Mouse (Mus musculus): ENCODE measurements around the gene Prkcz.
"Not testable (repeated sequence)": the region's sequence is repeated elsewhere in the genome, so short reads cannot be mapped to it uniquely, and the experiment has no call there.

Gene Prkcz

GRCm38 (mm10) chr4:155283001-155283503, 78.1 kb downstream of the Prkcz start:
- DNase-seq (ENCODE audit: low spot score in 2 of 2): no peak

- no peak for DNase-seq (ENCODE audit: low spot score in 2 of 2)
Measured at GRCm38 (mm10) chr4:155282231-155282630, 78.9 kb downstream of the Prkcz start.

- no peak for DNase-seq (ENCODE audit: low spot score in 2 of 2)
Measured at GRCm38 (mm10) chr4:155281652-155282051, 79.5 kb downstream of the Prkcz start.

GRCm38 (mm10) chr4:155281227-155281626, 79.9 kb downstream of the Prkcz start:
- DNase-seq (ENCODE audit: low spot score in 2 of 2): no peak

- no peak for DNase-seq (ENCODE audit: low spot score in 2 of 2)
Measured at GRCm38 (mm10) chr4:155280768-155281121, 80.4 kb downstream of the Prkcz start.

GRCm38 (mm10) chr4:155279926-155280767, 81.0 kb downstream of the Prkcz start:
- DNase-seq (ENCODE audit: low spot score in 2 of 2): no peak

GRCm38 (mm10) chr4:155279054-155279453, 82.1 kb downstream of the Prkcz start:
- DNase-seq (ENCODE audit: low spot score in 2 of 2): no peak

- no peak for DNase-seq (ENCODE audit: low spot score in 2 of 2)
Measured at GRCm38 (mm10) chr4:155277963-155278362, 83.2 kb downstream of the Prkcz start.

GRCm38 (mm10) chr4:155274851-155275250, 86.3 kb downstream of the Prkcz start:
- DNase-seq (ENCODE audit: low spot score in 2 of 2): no peak

GRCm38 (mm10) chr4:155274451-155274850, 86.7 kb downstream of the Prkcz start:
- DNase-seq (ENCODE audit: low spot score in 2 of 2): no peak

- peak in 1 of 2 experiments; percentile 23 for DNase-seq (ENCODE audit: low spot score in 2 of 2)
Measured at GRCm38 (mm10) chr4:155268382-155268781, 92.8 kb downstream of the Prkcz start.

GRCm38 (mm10) chr4:155267639-155268175, 93.5 kb downstream of the Prkcz start:
- DNase-seq (ENCODE audit: low spot score in 2 of 2): no peak

GRCm38 (mm10) chr4:155267047-155267543, 94.1 kb downstream of the Prkcz start:
- DNase-seq (ENCODE audit: low spot score in 2 of 2): no peak

GRCm38 (mm10) chr4:155264521-155265321, 96.4 kb downstream of the Prkcz start:
- DNase-seq (ENCODE audit: low spot score in 2 of 2): no peak

- DNase-seq (ENCODE audit: low spot score in 2 of 2): no peak
Measured at GRCm38 (mm10) chr4:155252253-155252652, 108.9 kb downstream of the Prkcz start.

GRCm38 (mm10) chr4:155251147-155251546, 110.0 kb downstream of the Prkcz start:
- DNase-seq (ENCODE audit: low spot score in 2 of 2): no peak

GRCm38 (mm10) chr4:155250361-155251117, 110.6 kb downstream of the Prkcz start:
- DNase-seq (ENCODE audit: low spot score in 2 of 2): no peak

GRCm38 (mm10) chr4:155249648-155250351, 111.4 kb downstream of the Prkcz start, which contains the start of gene Faap20:
Gene Faap20 (plus strand): TSS chr4:155249802.
- DNase-seq (ENCODE audit: low spot score in 2 of 2): peak; percentile 53 to 73

- DNase-seq (ENCODE audit: low spot score in 2 of 2): peak; percentile 83 to 92
Measured at GRCm38 (mm10) chr4:155249257-155249647, 111.9 kb downstream of the Prkcz start.

GRCm38 (mm10) chr4:155248054-155248453, 113.1 kb downstream of the Prkcz start:
- DNase-seq (ENCODE audit: low spot score in 2 of 2): not testable (repeated sequence)

- DNase-seq (ENCODE audit: low spot score in 2 of 2): no peak
Measured at GRCm38 (mm10) chr4:155246691-155247105, 114.5 kb downstream of the Prkcz start.

Data from natural killer cell, adult 2 months (primary cell).